Mouse (Mus musculus): Measurements from ENCODE around the gene Btg4.

- no peak for TF ChIP-seq CTCF (IDR thresholded peaks at IDR 0.05; ENCODE audit: low read depth, low read length)
- TF ChIP-seq EP300 (IDR thresholded peaks at IDR 0.05; ENCODE audit: insufficient read depth, low read depth, low read length): no peak
- no peak for TF ChIP-seq POLR2A (IDR thresholded peaks at IDR 0.05; ENCODE audit: insufficient read depth, low read length)
These were observed 15.1 kb downstream of the Btg4 start for GRCm38 (mm10) chr9:51075780-51076179.

Data from ES-Bruce4 (cell line).